Mouse (Mus musculus) limb, embryonic 13.5 days (tissue): ENCODE measurements around the gene Trarg1. TPM values are rescaled to one million over a fixed set of nuclear protein-coding genes. Genes with fewer than 3 reads are reported as not detected.

ENCODE experiments used
- ATAC-seq: fragments of 200-750 bp; cut with Nextera tagmentation; 2 replicates; pipeline ENCODE4 v1.8.0; 2017; ENCODE audit warnings: low read depth, moderate number of reproducible peaks, moderate TSS enrichment; ENCODE audit not compliant: low FRiP score
- H3K27ac ChIP-seq: fragments of 300-500 bp; sonication (generic); 2 replicates; pipeline ENCODE4 v1.5.1; 2015; ENCODE audit warnings: inconsistent platforms, mild to moderate bottlenecking, moderate library complexity
- H3K27me3 ChIP-seq: fragments of 300-500 bp; sonication (generic); 2 replicates; pipeline ENCODE4 v1.6.1; 2015; ENCODE audit warnings: mild to moderate bottlenecking, inconsistent platforms
- H3K36me3 ChIP-seq: fragments of 300-500 bp; sonication (generic); 2 replicates; pipeline ENCODE4 v1.6.1; 2015; ENCODE audit warnings: inconsistent platforms, mild to moderate bottlenecking, moderate library complexity
- H3K4me1 ChIP-seq: fragments of 300-500 bp; sonication (generic); 2 replicates; pipeline ENCODE4 v1.6.1; 2015; ENCODE audit warnings: inconsistent platforms
- H3K4me2 ChIP-seq: fragments of 300-500 bp; sonication (generic); replicated peaks from 2 replicates; pipeline ENCODE4 v1.6.1; 2015; ENCODE audit warnings: inconsistent platforms, mild to moderate bottlenecking, moderate library complexity
- H3K4me3 ChIP-seq: fragments of 300-500 bp; sonication (generic); 2 replicates; pipeline ENCODE4 v1.5.1; 2015; ENCODE audit warnings: moderate library complexity, mild to moderate bottlenecking, inconsistent platforms
- H3K9ac ChIP-seq: fragments of 300-500 bp; sonication (generic); 2 replicates; pipeline ENCODE4 v1.6.1; 2015; ENCODE audit warnings: mild to moderate bottlenecking, inconsistent platforms
- H3K9me3 ChIP-seq: fragments of 300-500 bp; sonication (generic); 2 replicates; pipeline ENCODE4 v1.6.1; 2016; ENCODE audit warnings: inconsistent platforms
- WGBS: fragments of 180-500 bp; shearing (Covaris S2); methylation state at CpG from one replicate; pipeline ENCODE4 v1.1.7; 2015; 5-methylcytosine and 5-hydroxymethylcytosine counted together
- polyA plus RNA-seq: library from polyadenylated mRNA; unstranded; fragments of >200 nt; fragmentation: Nextera tagmentation; extraction: Ambion mirVana; gene quantifications from 2 replicates; pipeline ENCODE4 v1.2.1, GENCODE M21; 2015

Gene Trarg1
- polyA plus RNA-seq, 1 experiment from 2014 or later: 0.37 TPM

DNA sequence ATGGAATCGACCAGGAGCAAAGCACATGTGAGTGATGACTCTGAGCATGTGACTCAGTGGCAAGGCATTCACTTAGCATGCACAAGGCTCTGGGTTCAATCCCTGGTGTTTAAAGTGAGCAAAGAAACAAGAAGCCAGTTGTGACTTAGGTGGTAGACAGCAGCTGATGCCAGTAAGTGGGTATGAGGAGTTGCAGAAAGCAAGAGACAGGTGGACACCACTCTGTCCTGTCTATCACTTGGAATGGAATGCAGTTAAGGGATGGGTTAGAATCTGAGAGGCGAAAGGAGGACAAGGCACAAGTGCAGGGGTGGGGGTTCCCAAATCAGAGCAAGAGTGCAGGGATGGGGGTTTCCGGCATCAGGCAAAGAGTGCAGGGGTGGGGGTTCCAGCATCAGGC, 12.5 kb downstream of the Trarg1 start:
- Histone ChIP-seq H3K27ac (no peak overlapping the region), H3K4me3 (no peak overlapping the region), H3K36me3 (no peaks in the 10 kb centered on the region), H3K4me2 (no peak overlapping the region), H3K9me3 (no peaks in the 10 kb centered on the region), H3K27me3 (no peaks in the 10 kb centered on the region), H3K4me1 (no peaks in the 10 kb centered on the region), H3K9ac (no peak overlapping the region)
- ATAC-seq: no peak
- 73% methylated on average over 3 of the region's 3 CpGs for WGBS

DNA sequence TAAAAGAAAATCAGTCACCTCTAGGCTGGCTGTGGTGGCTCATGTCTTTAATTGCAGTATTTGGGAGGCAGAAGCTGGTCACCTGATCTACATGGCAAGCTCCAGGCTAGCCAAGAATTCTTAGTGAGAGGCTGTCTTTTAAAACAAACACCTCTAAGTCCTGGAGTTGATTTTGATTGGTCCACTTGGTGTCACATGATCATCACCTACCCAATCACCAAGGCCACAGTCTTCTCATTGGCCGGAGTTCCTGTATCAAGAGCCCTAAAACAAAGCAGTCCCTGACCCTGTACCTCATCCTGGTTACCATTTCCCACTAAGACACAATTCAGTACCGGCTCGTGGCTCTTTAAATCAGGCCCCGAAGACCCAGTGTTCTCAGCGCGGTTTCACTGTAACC, 16.2 kb downstream of the Trarg1 start:
- no peaks in the 10 kb centered on the region for H3K27me3 ChIP-seq

GRCm38 (mm10) chr11:76699626-76700025, 20.0 kb downstream of the Trarg1 start:
- Histone ChIP-seq H3K36me3 (no peaks in the 10 kb centered on the region), H3K4me3 (no peak overlapping the region), H3K4me2 (peak overlapping the region; percentile 28), H3K9me3 (no peaks in the 10 kb centered on the region), H3K9ac (no peak overlapping the region), H3K27me3 (no peaks in the 10 kb centered on the region), H3K4me1 (peaks cover 7% of the 10 kb centered on the region; the same call in 1 of the 2 replicates), H3K27ac (no peak overlapping the region)
- 44% methylated on average over 9 of the region's 9 CpGs for WGBS
- ATAC-seq: no peak

More for the DNA sequence above, 16.2 kb downstream of the Trarg1 start:
- WGBS: 63% methylated on average over 6 of the region's 6 CpGs
- no peak overlapping the region for H3K9ac ChIP-seq
- H3K4me3 ChIP-seq: no peak overlapping the region
- H3K27ac ChIP-seq: no peak overlapping the region
- no peak overlapping the region for H3K4me2 ChIP-seq
- H3K4me1 ChIP-seq: peaks cover 7% of the 10 kb centered on the region; the same call in 1 of the 2 replicates
- no peaks in the 10 kb centered on the region for H3K36me3 ChIP-seq
- no peak for ATAC-seq
- no peaks in the 10 kb centered on the region for H3K9me3 ChIP-seq

- ATAC-seq: no peak
- WGBS: 70% methylated on average over 3 of the region's 3 CpGs
- H3K9ac ChIP-seq: no peak overlapping the region
These were observed 28.0 kb downstream of the Trarg1 start for GRCm38 (mm10) chr11:76707656-76708055.

DNA sequence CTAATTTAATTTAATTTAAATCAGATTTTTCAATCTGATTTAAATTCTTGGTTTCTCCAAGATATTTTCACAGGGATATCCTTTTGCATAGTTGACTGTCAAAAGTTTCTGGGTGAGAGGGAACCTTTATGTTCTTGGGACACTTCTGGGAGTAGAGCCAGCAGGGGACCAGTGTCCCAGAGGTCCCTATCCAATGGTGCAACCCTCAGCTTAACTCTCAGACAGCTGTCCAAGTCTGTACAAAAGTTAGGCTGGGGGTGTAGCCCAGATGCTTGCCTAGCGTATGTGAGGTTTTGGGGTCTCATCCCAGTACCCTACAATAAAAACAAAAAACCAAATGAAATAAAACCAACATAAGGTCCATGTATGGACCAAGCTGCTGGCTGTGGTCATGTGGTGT, 28.5 kb downstream of the Trarg1 start:
- no peak overlapping the region for H3K27ac ChIP-seq
- H3K27me3 ChIP-seq: no peaks in the 10 kb centered on the region
- H3K9ac ChIP-seq: no peak overlapping the region
- no peak for ATAC-seq
- H3K4me2 ChIP-seq: no peak overlapping the region
- H3K4me1 ChIP-seq: peaks cover 9% of the 10 kb centered on the region
- peaks cover 4% of the 10 kb centered on the region; the same call in 1 of the 2 replicates for H3K9me3 ChIP-seq
- no peak overlapping the region for H3K4me3 ChIP-seq
- 89% methylated on average over 1 of the region's 1 CpGs for WGBS
- H3K36me3 ChIP-seq: no peaks in the 10 kb centered on the region

More at GRCm38 (mm10) chr11:76707656-76708055, 28.0 kb downstream of the Trarg1 start:
- Histone ChIP-seq H3K4me2 (no peak overlapping the region), H3K27ac (no peak overlapping the region), H3K4me3 (no peak overlapping the region), H3K4me1 (peaks cover 9% of the 10 kb centered on the region), H3K9me3 (peaks cover 4% of the 10 kb centered on the region; the same call in 1 of the 2 replicates), H3K27me3 (no peaks in the 10 kb centered on the region), H3K36me3 (no peaks in the 10 kb centered on the region)

- peaks cover 4% of the 10 kb centered on the region; the same call in 1 of the 2 replicates for H3K9me3 ChIP-seq
- H3K4me2 ChIP-seq: no peak overlapping the region
- H3K9ac ChIP-seq: no peak overlapping the region
- H3K4me3 ChIP-seq: no peak overlapping the region
- 29% methylated on average over 1 of the region's 1 CpGs for WGBS
- ATAC-seq: no peak
- H3K27ac ChIP-seq: no peak overlapping the region
- peaks cover 9% of the 10 kb centered on the region for H3K4me1 ChIP-seq
- H3K27me3 ChIP-seq: no peaks in the 10 kb centered on the region
- no peaks in the 10 kb centered on the region for H3K36me3 ChIP-seq
These were observed 29.3 kb downstream of the Trarg1 start for GRCm38 (mm10) chr11:76708881-76709280.

DNA sequence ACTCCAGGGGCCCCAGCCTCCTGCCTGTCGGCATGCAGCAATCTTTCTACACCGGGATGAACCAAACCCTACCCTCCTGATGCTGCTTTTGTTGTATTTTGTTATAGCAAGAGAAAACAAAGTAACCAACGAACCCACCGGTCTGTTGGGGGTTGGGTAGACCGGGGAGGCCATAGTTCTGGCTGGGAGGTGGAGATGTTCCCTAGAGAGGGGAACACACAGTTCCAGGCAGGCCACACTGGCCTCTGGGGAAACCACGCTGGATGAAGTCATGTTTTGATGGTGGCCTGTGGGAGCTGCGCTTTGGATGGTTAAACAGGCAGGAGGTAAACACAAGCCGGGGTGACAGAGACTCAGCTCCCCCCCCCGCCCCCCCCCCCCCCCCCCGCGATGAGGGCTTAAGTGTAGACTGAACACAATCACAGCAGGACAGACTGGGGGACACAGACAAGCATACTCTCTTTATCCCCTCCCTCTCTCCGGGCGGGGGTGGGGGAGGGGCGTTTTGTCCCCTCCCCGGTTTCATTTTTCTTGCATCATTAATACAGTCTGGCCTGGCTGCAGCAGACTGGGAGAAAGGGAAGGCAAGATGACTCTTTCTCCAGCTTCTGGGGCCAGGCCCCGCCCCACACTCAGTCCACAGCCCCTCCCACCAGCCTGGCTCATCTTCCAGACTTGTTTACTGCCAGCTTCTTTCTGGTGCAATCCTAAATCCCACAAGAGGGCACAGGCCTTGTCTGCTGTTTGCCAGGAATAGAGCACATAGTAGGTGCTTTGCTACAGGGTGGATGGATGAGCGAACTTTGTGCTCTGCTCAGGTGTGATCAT, 30.2 kb downstream of the Trarg1 start:
- peaks cover 4% of the 10 kb centered on the region; the same call in 1 of the 2 replicates for H3K9me3 ChIP-seq
- no peak overlapping the region for H3K4me3 ChIP-seq
- 34% methylated on average over 12 of the region's 17 CpGs for WGBS
- H3K36me3 ChIP-seq: no peaks in the 10 kb centered on the region
- peaks cover 9% of the 10 kb centered on the region for H3K4me1 ChIP-seq
- no peak overlapping the region for H3K4me2 ChIP-seq
- H3K27ac ChIP-seq: no peak overlapping the region
- no peak overlapping the region for H3K9ac ChIP-seq
- no peak for ATAC-seq
- H3K27me3 ChIP-seq: no peaks in the 10 kb centered on the region

DNA sequence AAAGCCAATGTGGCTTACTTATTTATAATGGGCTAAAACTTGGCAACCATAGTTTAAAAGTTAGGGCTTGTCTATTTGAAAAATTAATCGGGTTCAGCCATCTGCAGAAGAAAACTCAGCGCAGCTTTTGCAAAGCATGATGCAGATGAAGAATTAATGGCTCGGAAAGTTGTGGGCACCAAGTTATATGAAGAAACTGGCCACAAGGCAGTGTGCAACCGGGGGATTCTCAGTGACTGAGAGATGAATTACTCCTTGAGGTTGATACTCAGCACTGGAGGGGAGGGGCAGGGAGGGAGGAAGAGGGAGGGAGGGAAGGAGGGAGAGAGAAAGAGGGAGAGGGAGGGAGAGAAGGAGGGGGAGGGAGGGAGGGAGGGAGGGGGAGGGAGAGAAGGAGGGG, 37.4 kb downstream of the Trarg1 start:
- Histone ChIP-seq H3K4me1 (no peaks in the 10 kb centered on the region), H3K9ac (no peak overlapping the region), H3K27ac (no peak overlapping the region), H3K27me3 (no peaks in the 10 kb centered on the region), H3K4me2 (no peak overlapping the region), H3K36me3 (no peaks in the 10 kb centered on the region), H3K4me3 (no peak overlapping the region), H3K9me3 (no peaks in the 10 kb centered on the region)
- WGBS: 73% methylated on average over 4 of the region's 4 CpGs
- ATAC-seq: no peak

GRCm38 (mm10) chr11:76723911-76724310, 44.3 kb downstream of the Trarg1 start:
- Histone ChIP-seq H3K27me3 (no peaks in the 10 kb centered on the region), H3K4me1 (0 out of 2 replicates have a peak, but pooled peaks cover 4% of the 10 kb centered on the region), H3K4me3 (no peak overlapping the region), H3K4me2 (no peak overlapping the region), H3K9me3 (no peaks in the 10 kb centered on the region), H3K36me3 (peaks cover 22% of the 10 kb centered on the region), H3K27ac (no peak overlapping the region), H3K9ac (no peak overlapping the region)
- no peak for ATAC-seq
- WGBS: 78% methylated on average over 8 of the region's 8 CpGs

- Histone ChIP-seq H3K27me3 (no peaks in the 10 kb centered on the region), H3K27ac (no peak overlapping the region), H3K9me3 (no peaks in the 10 kb centered on the region), H3K9ac (no peak overlapping the region), H3K4me3 (no peak overlapping the region), H3K4me1 (0 out of 2 replicates have a peak, but pooled peaks cover 4% of the 10 kb centered on the region), H3K36me3 (peaks cover 60% of the 10 kb centered on the region), H3K4me2 (no peak overlapping the region)
- WGBS: 95% methylated on average over 11 of the region's 11 CpGs
- ATAC-seq: no peak
These were observed 48.5 kb downstream of the Trarg1 start for GRCm38 (mm10) chr11:76728093-76728492.

- no peak for ATAC-seq
- H3K4me3 ChIP-seq: no peak overlapping the region
- H3K4me2 ChIP-seq: no peak overlapping the region
- H3K27me3 ChIP-seq: no peaks in the 10 kb centered on the region
- H3K4me1 ChIP-seq: 0 out of 2 replicates have a peak, but pooled peaks cover 1% of the 10 kb centered on the region
- no peak overlapping the region for H3K9ac ChIP-seq
- H3K36me3 ChIP-seq: peaks cover 77% of the 10 kb centered on the region
- WGBS: 90% methylated on average over 3 of the region's 3 CpGs
- no peak overlapping the region for H3K27ac ChIP-seq
- no peaks in the 10 kb centered on the region for H3K9me3 ChIP-seq
These were observed 51.0 kb downstream of the Trarg1 start for GRCm38 (mm10) chr11:76730650-76731049.

DNA sequence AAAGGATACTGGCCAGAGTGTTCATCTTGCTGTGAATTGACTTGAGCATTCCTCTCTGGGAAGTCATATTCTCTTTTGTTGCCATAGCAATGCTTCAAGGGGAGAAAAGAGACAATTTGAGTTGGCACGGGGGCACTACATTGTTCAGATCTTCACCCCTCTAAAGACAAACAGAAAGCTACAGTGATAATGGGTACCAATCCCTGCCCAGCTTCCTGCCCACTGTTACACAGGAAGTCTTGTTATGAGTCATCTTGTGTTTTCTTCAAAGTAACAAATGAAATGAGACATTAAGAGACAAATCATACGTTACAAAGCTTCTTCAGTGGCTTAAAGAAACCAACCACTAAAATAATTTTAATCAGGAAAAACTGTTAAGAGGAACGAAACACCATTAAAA, 55.0 kb downstream of the Trarg1 start:
- H3K27ac ChIP-seq: no peak overlapping the region
- H3K9me3 ChIP-seq: no peaks in the 10 kb centered on the region
- H3K9ac ChIP-seq: no peak overlapping the region
- no peak overlapping the region for H3K4me3 ChIP-seq
- H3K4me1 ChIP-seq: no peaks in the 10 kb centered on the region
- H3K4me2 ChIP-seq: no peak overlapping the region
- H3K36me3 ChIP-seq: peaks cover 69% of the 10 kb centered on the region
- no peak for ATAC-seq
- WGBS: 86% methylated on average over 3 of the region's 3 CpGs
- H3K27me3 ChIP-seq: no peaks in the 10 kb centered on the region
